In the genomic region with DNA sequence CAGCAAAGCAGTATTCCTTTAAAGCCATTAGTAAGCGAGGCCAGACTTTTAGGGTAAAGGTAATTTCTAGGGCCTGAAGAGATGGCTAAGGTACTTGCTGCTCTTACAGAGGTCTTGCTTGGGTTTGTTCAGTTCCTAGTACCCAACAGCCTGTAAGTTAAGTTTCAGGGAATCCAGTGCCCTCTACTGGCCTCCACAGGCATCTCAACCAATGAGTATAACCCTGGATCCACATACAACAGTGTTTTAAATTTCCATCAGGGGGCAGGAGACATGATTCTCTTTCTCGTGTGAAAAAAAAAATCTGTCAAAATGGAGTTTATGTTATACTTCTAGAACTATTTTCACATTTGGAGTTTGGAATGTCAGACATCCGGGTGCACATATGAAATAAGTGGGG, we compare ENCODE assay signal across 8 mouse cellular contexts. TPM values are rescaled to one million over a fixed set of nuclear protein-coding genes. Genes with fewer than 3 reads are reported as not detected.
DNase-seq lines count a peak whose midpoint lies in the region; ATAC-seq and TF ChIP-seq lines count a peak whose summit lies in the region.

No protein-coding gene starts in this region.

- H3K4me2 ChIP-seq in liver, embryonic 12.5 days, result no peak overlapping the region

- no peaks in the 10 kb centered on the region for H3K36me3 ChIP-seq in liver, embryonic 12.5 days
- H3K36me3 ChIP-seq in thymus, adult 2 months (ENCODE audit: control insufficient read depth, insufficient read depth, low read length), result no peaks in the 10 kb centered on the region

- H3K9ac ChIP-seq in liver, embryonic 12.5 days, result no peak overlapping the region

- intact Hi-C loops in left cerebral cortex, postnatal 4 days (cut with DNase I), result loop anchor here (2.0 kb wide), 1 partner anchor 135 kb away; no protein-coding TSS in a partner anchor

- H3K27me3 ChIP-seq in cerebellum, adult 2 months (ENCODE audit: control insufficient read depth, insufficient read depth, low read length), result no peaks in the 10 kb centered on the region
- H3K27me3 ChIP-seq in liver, embryonic 12.5 days (replicated peaks), result no peaks in the 10 kb centered on the region
- H3K27me3 ChIP-seq in thymus, adult 2 months (ENCODE audit: control insufficient read depth, insufficient read depth, low read length), result no peaks in the 10 kb centered on the region

- 58% methylated on average over 3 of the region's 3 CpGs for WGBS in cerebellum, adult 2 months
- WGBS in liver, embryonic 12.5 days (ENCODE audit: insufficient replicate concordance), result 45% methylated on average over 3 of the region's 3 CpGs
- 66% methylated on average over 3 of the region's 3 CpGs for WGBS in thymus, adult 2 months

- no peak overlapping the region for H3K4me3 ChIP-seq in cerebellum, adult 2 months (replicated peaks; ENCODE audit: insufficient read depth, low read depth, low read length)
- H3K4me3 ChIP-seq in liver, embryonic 12.5 days, result no peak overlapping the region
- H3K4me3 ChIP-seq in thymus, adult 2 months (ENCODE audit: control insufficient read depth, insufficient read depth, low read length), result no peak overlapping the region

- TF ChIP-seq POLR2A in cerebellum, adult 2 months (IDR thresholded peaks at IDR 0.05; ENCODE audit: borderline replicate concordance, insufficient read depth, low read length), result no peak
- TF ChIP-seq POLR2A in thymus, adult 2 months (IDR thresholded peaks at IDR 0.05; ENCODE audit: control insufficient read depth, extremely low read depth, insufficient read depth, low read length, poor library complexity), result no peak

- peak; percentile 71; the same call in 1 of the 2 replicates for ATAC-seq in liver, embryonic 12.5 days

- no peaks in the 10 kb centered on the region for H3K4me1 ChIP-seq in cerebellum, adult 2 months (ENCODE audit: control insufficient read depth, insufficient read depth, low read length)
- H3K4me1 ChIP-seq in liver, embryonic 12.5 days, result peaks cover 5% of the 10 kb centered on the region
- peaks cover 20% of the 10 kb centered on the region for H3K4me1 ChIP-seq in thymus, adult 2 months (replicated peaks; ENCODE audit: control insufficient read depth, insufficient read depth, low read length)

- no peaks in the 10 kb centered on the region for H3K9me3 ChIP-seq in liver, embryonic 12.5 days (replicated peaks)

- peak; percentile 35; the same call in 1 of the 2 replicates for TF ChIP-seq CTCF in cerebellum, adult 2 months (IDR thresholded peaks at IDR 0.05; ENCODE audit: borderline replicate concordance, insufficient read depth, low read depth, low read length)
- TF ChIP-seq CTCF in thymus, adult 2 months (IDR thresholded peaks at IDR 0.05; ENCODE audit: borderline replicate concordance, control insufficient read depth, extremely low read depth, insufficient read depth, low read length, poor library complexity), result no peak

- DNase-seq in cerebellum, adult 2 months, result peak in 1 of 2 experiments; percentile 28
- DNase-seq in cerebellum, adult 9-10 months, result no peak
- peak; percentile 43 for DNase-seq in left cerebral cortex, postnatal 4 days
- DNase-seq in left cerebral cortex, adult 18-20 months (ENCODE audit: low spot score in 2 of 2), result no peak
- DNase-seq in embryo, embryonic 11.5 days (ENCODE audit: low read depth, low spot score), result peak; percentile 26
- DNase-seq in thymus, adult 2 months, result peak; percentile 75
- no peak for DNase-seq in urinary bladder, postnatal 14 days (ENCODE audit: low spot score)

- no peak overlapping the region for H3K27ac ChIP-seq in cerebellum, adult 2 months (ENCODE audit: insufficient read depth, low read length)
- H3K27ac ChIP-seq in liver, embryonic 12.5 days, result no peak overlapping the region
- no peak overlapping the region for H3K27ac ChIP-seq in thymus, adult 2 months (ENCODE audit: control insufficient read depth, insufficient read depth, low read length)

RNA-seq across cellular contexts. Expression of gene Psma1, which starts 5.8 kb away (rescaled TPM):
- polyA plus RNA-seq in cerebellum, adult 2 months (2012; rRNA removed), result 177 and 179 TPM in 2 replicates
- total RNA-seq in left cerebral cortex, postnatal 4 days (2021), result 100 to 1,000 TPM; 161 to 164 TPM
- 100 to 1,000 TPM; 107 to 109 TPM for total RNA-seq in left cerebral cortex, adult 18-20 months (2021)
- polyA plus RNA-seq in liver, embryonic 12.5 days (2016; fragmentation: Nextera tagmentation; extraction: Ambion mirVana), result 336 and 348 TPM in 2 replicates
- polyA plus RNA-seq in thymus, adult 2 months (2012; rRNA removed), result 112 and 133 TPM in 2 replicates

RNA-seq across cellular contexts. Expression of gene Copb1, which starts 27.2 kb away (rescaled TPM):
- 44.9 and 50.5 TPM in 2 replicates for polyA plus RNA-seq in cerebellum, adult 2 months (2012; rRNA removed)
- total RNA-seq in left cerebral cortex, postnatal 4 days (2021), result 10 to 100 TPM; 76.7 to 80.3 TPM
- total RNA-seq in left cerebral cortex, adult 18-20 months (2021), result 10 to 100 TPM; 58.7 to 61.6 TPM
- polyA plus RNA-seq in liver, embryonic 12.5 days (2016; fragmentation: Nextera tagmentation; extraction: Ambion mirVana), result 63.4 and 64.4 TPM in 2 replicates
- polyA plus RNA-seq in thymus, adult 2 months (2012; rRNA removed), result 42.1 and 43.5 TPM in 2 replicates

Comparison
In these comparisons a context has a peak if more than half of its experiments do, and no peak if none do; other contexts are left out.
1. DNase-seq: peak in left cerebral cortex, postnatal 4 days (single experiment), embryo, embryonic 11.5 days (single experiment) and thymus, adult 2 months (single experiment); none in cerebellum, adult 9-10 months (single experiment), left cerebral cortex, adult 18-20 months (0 of 2) and urinary bladder, postnatal 14 days (single experiment).